Mouse (Mus musculus) lung, postnatal 0 days (tissue): ENCODE results near the gene Efna4. TPM values are rescaled to one million over a fixed set of nuclear protein-coding genes. Genes with fewer than 3 reads are reported as not detected.

Experiments
- ATAC-seq: fragments of 200-750 bp; cut with Nextera tagmentation; 2 replicates; pipeline ENCODE4 v1.8.0; 2017; ENCODE audit warnings: moderate library complexity
- DNase-seq: peaks from one replicate; pipeline ENCODE4 v3.0.0-alpha.2; 2016; ENCODE audit warnings: low spot score
- H3K27ac ChIP-seq: fragments of 300-500 bp; sonication (generic); 2 replicates; pipeline ENCODE4 v1.5.1; 2014; ENCODE audit warnings: antibody characterized with exemption, mild to moderate bottlenecking, low read length, mixed read lengths
- H3K27me3 ChIP-seq: fragments of 300-500 bp; sonication (generic); replicated peaks from 2 replicates; pipeline ENCODE4 v1.6.1; 2014; ENCODE audit warnings: low read length, mixed read lengths; ENCODE audit not compliant: insufficient read depth
- H3K36me3 ChIP-seq: fragments of 300-500 bp; sonication (generic); 2 replicates; pipeline ENCODE4 v1.6.1; 2014; ENCODE audit warnings: low read length, mixed read lengths; ENCODE audit not compliant: insufficient read depth
- H3K4me1 ChIP-seq: fragments of 300-500 bp; sonication (generic); 2 replicates; pipeline ENCODE4 v1.6.1; 2014; ENCODE audit warnings: antibody characterized with exemption, low read depth, low read length, mixed read lengths; ENCODE audit not compliant: insufficient read depth
- H3K4me2 ChIP-seq: fragments of 300-500 bp; sonication (generic); replicated peaks from 2 replicates; pipeline ENCODE4 v1.6.1; 2014; ENCODE audit warnings: low read depth, mild to moderate bottlenecking, low read length, moderate library complexity, mixed read lengths
- H3K4me3 ChIP-seq: fragments of 300-500 bp; sonication (generic); 2 replicates; pipeline ENCODE4 v1.5.1; 2014; ENCODE audit warnings: low read depth, low read length
- H3K9ac ChIP-seq: fragments of 300-500 bp; sonication (generic); replicated peaks from 2 replicates; pipeline ENCODE4 v1.6.1; 2014; ENCODE audit warnings: low read depth, mild to moderate bottlenecking
- H3K9me3 ChIP-seq: fragments of 300-500 bp; sonication (generic); 2 replicates; pipeline ENCODE4 v1.6.1; 2016; ENCODE audit warnings: low read length, mixed read lengths
- CTCF ChIP-seq: IDR thresholded peaks from 2 replicates; pipeline ENCODE4 v1.5.1; 2016; ENCODE audit warnings: antibody characterized with exemption, mild to moderate bottlenecking
- EP300 ChIP-seq: IDR thresholded peaks from 2 replicates; pipeline ENCODE4 v1.6.1; 2016; ENCODE audit warnings: antibody characterized with exemption, mild to moderate bottlenecking, control low read depth
- WGBS: fragments of 180-500 bp; shearing (Covaris S2); extraction: QIAGEN DNeasy Blood & Tissue Kit; methylation state at CpG from one replicate; pipeline ENCODE4 v1.1.7; 2014; 5-methylcytosine and 5-hydroxymethylcytosine counted together
- polyA plus RNA-seq: library from polyadenylated mRNA; unstranded; fragments of >200 nt; fragmentation: Nextera tagmentation; extraction: Ambion mirVana; gene quantifications from 2 replicates; pipeline ENCODE4 v1.2.1, GENCODE M21; 2015

The Efna4 gene
- polyA plus RNA-seq, 1 experiment from 2014 or later, result 9.7 TPM

DNA sequence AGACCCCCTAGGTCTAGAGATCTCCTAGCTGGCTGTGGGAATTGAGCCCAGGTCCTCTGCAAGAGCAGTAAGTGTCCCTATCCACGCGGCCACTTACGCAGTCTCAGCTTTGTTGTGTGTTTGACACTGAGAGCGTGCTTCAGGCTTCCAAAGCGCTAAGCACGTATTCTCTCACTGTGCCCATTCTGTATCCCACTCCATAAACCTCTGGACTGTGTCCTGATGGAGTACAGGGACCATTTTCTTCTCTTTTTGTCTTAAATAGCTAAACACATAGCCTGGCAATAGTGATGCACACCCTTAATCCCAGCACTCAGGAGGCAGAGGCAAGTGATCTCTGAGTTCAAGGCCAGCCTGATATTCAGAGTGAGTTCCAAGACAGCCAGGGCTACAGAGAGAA, 38.9 kb downstream of the Efna4 start:
- Histone ChIP-seq H3K27ac (no peak overlapping the region), H3K27me3 (no peaks in the 10 kb centered on the region), H3K36me3 (no peaks in the 10 kb centered on the region), H3K4me3 (no peak overlapping the region), H3K9ac (no peak overlapping the region), H3K4me1 (no peaks in the 10 kb centered on the region), H3K9me3 (no peaks in the 10 kb centered on the region), H3K4me2 (0 out of 2 replicates have a peak overlapping the region, but pooled peaks have one; percentile 27)
- no peak for ATAC-seq
- WGBS, result 79% methylated on average over 6 of the region's 6 CpGs
- no peak for DNase-seq
- TF ChIP-seq EP300 (no peak), CTCF (no peak)

DNA sequence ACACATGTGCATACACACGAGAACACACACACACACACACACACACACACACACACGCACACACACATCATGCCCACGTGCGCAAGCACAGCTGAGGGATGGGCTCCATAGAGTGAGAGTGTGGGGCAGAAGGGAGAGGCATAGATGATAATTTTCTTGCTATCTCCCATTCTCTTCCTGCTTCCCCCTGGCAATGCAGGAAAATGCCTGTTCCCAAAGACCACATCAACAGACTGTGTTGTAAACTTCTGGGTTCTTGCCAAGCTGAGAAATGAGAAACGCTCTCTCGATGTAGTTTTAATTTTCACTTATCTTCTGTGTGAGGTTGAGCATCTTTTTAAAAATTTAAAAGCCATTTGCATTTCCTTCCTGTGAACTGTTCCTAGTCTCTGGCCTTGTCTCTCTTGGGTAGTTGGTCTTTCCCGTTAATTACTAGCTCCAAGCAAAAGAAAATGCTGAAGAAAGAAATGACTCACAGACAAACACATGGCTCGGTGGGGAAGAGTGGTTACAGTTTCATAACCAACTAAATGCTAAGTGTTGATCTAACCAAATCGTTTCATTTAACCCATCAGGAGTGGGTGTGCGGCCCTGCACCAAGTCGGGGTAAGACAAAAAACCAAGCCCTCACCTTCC, 40.9 kb downstream of the Efna4 start:
- 59% methylated on average over 11 of the region's 11 CpGs for WGBS
- Histone ChIP-seq H3K4me2 (no peak overlapping the region), H3K27ac (no peak overlapping the region), H3K9ac (no peak overlapping the region), H3K36me3 (no peaks in the 10 kb centered on the region), H3K9me3 (no peaks in the 10 kb centered on the region), H3K27me3 (no peaks in the 10 kb centered on the region), H3K4me3 (no peak overlapping the region), H3K4me1 (no peaks in the 10 kb centered on the region)
- ATAC-seq, result no peak
- no peak for TF ChIP-seq CTCF
- no peak for TF ChIP-seq EP300
- peak; percentile 39 for DNase-seq

DNA sequence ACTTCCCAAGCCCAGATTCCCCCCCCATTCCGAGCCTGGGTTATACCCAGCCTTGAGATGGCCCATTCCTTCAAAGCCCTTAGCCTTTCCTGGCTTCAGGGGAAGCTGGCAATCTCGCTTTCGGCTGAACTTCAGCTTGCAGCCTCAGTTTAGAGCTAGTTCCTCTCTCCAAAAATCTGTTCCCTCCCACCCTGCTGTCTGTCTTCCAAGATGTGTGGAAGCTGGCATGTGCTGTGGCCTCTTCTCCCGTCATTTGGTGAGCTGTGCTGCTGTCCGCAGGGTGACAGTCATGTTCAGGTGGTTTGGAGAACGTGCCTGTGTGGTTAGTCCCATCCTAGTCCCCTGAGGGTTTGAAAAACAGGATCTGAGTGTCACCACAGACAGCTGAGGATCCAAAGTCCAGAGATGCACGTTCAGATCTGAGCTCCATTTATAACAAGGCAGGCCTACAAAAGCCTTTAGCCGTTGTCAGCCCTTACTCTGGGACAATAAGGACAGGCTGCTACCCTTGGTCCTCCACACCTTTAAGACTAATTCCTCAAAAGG, 42.1 kb downstream of the Efna4 start:
- no peaks in the 10 kb centered on the region for H3K36me3 ChIP-seq
- DNase-seq (no peak), ATAC-seq (no peak)
- no peak overlapping the region for H3K4me3 ChIP-seq
- no peak overlapping the region for H3K9ac ChIP-seq
- H3K27ac ChIP-seq, result no peak overlapping the region
- TF ChIP-seq EP300 (no peak), CTCF (no peak)
- WGBS, result 82% methylated on average over 8 of the region's 8 CpGs
- no peaks in the 10 kb centered on the region for H3K27me3 ChIP-seq
- H3K9me3 ChIP-seq, result no peaks in the 10 kb centered on the region
- no peak overlapping the region for H3K4me2 ChIP-seq
- H3K4me1 ChIP-seq, result no peaks in the 10 kb centered on the region

DNA sequence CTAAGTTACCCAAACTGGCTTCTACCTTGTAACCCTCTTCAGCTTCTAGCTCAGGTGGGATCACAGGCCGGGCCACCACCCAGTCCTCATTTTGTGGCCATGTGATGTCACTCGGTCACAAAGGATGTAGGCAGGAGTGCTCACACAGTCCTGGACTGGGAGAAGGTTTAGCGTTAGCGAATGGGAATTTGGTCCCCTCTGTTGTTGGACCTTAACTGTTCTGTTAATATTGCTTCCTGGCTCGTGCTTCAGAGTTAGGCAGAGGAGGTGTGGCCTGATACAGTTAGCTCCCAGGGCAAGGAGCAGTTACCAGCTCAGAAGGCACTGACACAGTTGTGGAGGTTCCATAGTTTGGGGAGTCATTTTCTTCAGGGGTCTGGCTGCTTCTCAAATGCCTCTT, 43.6 kb downstream of the Efna4 start:
- WGBS, result 74% methylated on average over 5 of the region's 5 CpGs
- Histone ChIP-seq H3K36me3 (no peaks in the 10 kb centered on the region), H3K9me3 (no peaks in the 10 kb centered on the region), H3K27me3 (no peaks in the 10 kb centered on the region), H3K9ac (no peak overlapping the region), H3K4me3 (no peak overlapping the region), H3K4me1 (no peaks in the 10 kb centered on the region), H3K27ac (no peak overlapping the region), H3K4me2 (no peak overlapping the region)
- ATAC-seq, result no peak
- DNase-seq, result no peak
- TF ChIP-seq EP300 (no peak), CTCF (no peak)

GRCm38 (mm10) chr3:89293247-89293918, 44.4 kb downstream of the Efna4 start:
- H3K4me1 ChIP-seq, result no peaks in the 10 kb centered on the region
- H3K36me3 ChIP-seq, result no peaks in the 10 kb centered on the region
- H3K27ac ChIP-seq, result no peak overlapping the region
- ATAC-seq (no peak), DNase-seq (no peak)
- H3K9me3 ChIP-seq, result no peaks in the 10 kb centered on the region
- no peak overlapping the region for H3K9ac ChIP-seq
- H3K4me3 ChIP-seq, result no peak overlapping the region
- TF ChIP-seq CTCF (no peak), EP300 (no peak)
- H3K4me2 ChIP-seq, result no peak overlapping the region
- no peaks in the 10 kb centered on the region for H3K27me3 ChIP-seq
- 85% methylated on average over 11 of the region's 11 CpGs for WGBS

- WGBS, result 71% methylated on average over 5 of the region's 5 CpGs
- Histone ChIP-seq H3K27me3 (no peaks in the 10 kb centered on the region), H3K9me3 (no peaks in the 10 kb centered on the region), H3K36me3 (no peaks in the 10 kb centered on the region), H3K4me2 (no peak overlapping the region), H3K4me3 (no peak overlapping the region), H3K4me1 (no peaks in the 10 kb centered on the region), H3K27ac (no peak overlapping the region), H3K9ac (no peak overlapping the region)
- TF ChIP-seq EP300 (no peak), CTCF (no peak)
- DNase-seq (no peak), ATAC-seq (no peak)
These were observed 45.5 kb downstream of the Efna4 start for GRCm38 (mm10) chr3:89292303-89292702.
